Mouse (Mus musculus): ENCODE data around the gene Clasrp.

DNA sequence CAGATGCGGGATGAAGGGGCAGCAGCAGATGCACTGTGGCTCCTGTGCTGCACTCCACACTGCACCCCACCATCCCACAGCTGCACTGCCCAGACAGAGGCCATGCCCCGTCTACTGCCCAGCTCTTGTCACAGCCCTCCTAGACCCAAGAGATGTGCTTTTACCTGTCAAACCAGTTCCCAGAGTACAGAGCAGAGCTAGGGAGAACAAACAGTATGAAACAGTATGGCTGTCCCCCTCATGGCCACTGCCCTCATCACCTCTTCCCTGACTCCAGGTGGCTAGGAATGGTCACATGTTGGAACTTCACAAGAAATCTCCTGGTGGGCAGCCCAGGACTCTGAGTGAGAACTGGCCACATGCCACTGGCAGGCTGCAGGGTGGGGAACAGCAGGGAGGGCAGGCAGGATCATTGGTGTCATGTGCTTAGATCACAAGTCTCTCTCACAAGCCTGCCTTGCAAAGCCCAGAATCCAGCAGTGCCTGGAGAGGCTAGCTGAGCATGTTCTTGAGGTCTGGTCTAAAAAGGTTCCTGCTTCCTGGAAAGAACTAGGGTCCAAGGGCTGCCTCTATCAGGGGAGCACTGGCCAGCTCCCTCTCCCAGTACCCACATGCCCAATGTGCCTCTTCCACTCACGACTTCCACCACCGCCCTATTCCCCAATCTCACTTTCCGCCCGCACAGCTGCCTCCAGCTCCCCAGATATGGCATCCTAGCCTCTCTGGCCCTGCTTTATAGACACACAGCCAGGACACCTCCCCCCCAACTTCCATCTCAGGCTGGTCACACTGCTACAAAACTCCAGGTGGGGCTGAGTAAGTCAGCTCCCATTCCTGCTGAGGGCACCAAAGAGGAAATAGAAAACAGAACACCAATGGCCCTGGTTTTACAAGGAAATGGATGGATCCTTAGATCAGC, 46.0 kb downstream of the Clasrp start:
- TF ChIP-seq POLR2A (IDR thresholded peaks at IDR 0.05; ENCODE audit: low read depth, low read length) = no peak
- no peak for TF ChIP-seq CTCF (conservative IDR thresholded peaks at IDR 0.05; ENCODE audit: insufficient read depth, insufficient read length, low read depth, low read length)
